Mouse (Mus musculus): ENCODE results near the gene Vps18. TPM values are rescaled to one million over a fixed set of nuclear protein-coding genes. Genes with fewer than 3 reads are reported as not detected.
A peak's percentile ranks its signal among the peaks of the same experiment; 100 is the strongest.

The Vps18 gene
- polyA plus RNA-seq, 1 experiment from 2014 or later: 18.8 TPM

DNA sequence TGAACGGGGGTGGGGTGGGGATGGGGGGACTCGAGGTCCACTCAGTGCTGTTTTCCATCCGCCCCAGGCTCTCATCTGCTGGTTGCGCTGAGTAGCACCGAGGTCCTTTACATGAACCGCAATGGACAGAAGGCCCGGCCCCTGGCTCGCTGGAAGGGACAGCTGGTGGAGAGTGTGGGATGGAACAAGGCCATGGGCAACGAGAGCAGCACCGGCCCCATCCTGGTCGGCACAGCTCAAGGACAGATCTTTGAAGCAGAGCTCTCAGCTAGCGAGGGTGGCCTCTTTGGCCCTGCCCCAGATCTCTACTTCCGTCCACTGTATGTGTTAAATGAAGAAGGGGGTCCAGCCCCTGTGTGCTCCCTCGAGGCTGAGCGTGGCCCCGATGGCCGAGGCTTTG lies 4.3 kb downstream of the Vps18 start:
- Histone ChIP-seq H3K4me1 (peaks cover 19% of the 10 kb centered on the region), H3K4me3 (replicated peaks) (no peak overlapping the region), H3K4me2 (replicated peaks) (no peak overlapping the region), H3K9ac (no peak overlapping the region), H3K27ac (replicated peaks) (no peak overlapping the region), H3K9me3 (replicated peaks) (no peaks in the 10 kb centered on the region), H3K36me3 (peaks cover 73% of the 10 kb centered on the region), H3K27me3 (no peaks in the 10 kb centered on the region)
- ATAC-seq (ENCODE audit: insufficient number of reproducible peaks, low FRiP score, low TSS enrichment, low read depth): no peak
- 95% methylated on average over 17 of the region's 17 CpGs for WGBS

DNA sequence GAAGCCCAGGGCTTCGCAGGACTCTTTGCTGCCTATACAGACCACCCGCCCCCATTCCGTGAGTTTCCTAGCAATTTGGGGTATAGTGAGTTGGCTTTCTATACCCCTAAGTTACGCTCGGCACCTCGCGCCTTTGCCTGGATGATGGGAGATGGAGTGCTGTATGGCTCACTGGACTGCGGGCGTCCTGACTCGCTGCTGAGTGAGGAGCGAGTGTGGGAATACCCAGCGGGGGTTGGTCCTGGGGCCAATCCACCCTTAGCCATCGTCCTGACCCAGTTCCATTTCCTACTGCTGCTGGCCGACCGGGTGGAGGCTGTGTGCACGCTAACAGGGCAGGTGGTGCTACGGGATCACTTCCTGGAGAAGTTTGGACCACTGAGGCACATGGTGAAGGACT lies 4.8 kb downstream of the Vps18 start:
- H3K9ac ChIP-seq: no peak overlapping the region
- H3K36me3 ChIP-seq: peaks cover 75% of the 10 kb centered on the region
- ATAC-seq (ENCODE audit: insufficient number of reproducible peaks, low FRiP score, low TSS enrichment, low read depth): no peak

DNA sequence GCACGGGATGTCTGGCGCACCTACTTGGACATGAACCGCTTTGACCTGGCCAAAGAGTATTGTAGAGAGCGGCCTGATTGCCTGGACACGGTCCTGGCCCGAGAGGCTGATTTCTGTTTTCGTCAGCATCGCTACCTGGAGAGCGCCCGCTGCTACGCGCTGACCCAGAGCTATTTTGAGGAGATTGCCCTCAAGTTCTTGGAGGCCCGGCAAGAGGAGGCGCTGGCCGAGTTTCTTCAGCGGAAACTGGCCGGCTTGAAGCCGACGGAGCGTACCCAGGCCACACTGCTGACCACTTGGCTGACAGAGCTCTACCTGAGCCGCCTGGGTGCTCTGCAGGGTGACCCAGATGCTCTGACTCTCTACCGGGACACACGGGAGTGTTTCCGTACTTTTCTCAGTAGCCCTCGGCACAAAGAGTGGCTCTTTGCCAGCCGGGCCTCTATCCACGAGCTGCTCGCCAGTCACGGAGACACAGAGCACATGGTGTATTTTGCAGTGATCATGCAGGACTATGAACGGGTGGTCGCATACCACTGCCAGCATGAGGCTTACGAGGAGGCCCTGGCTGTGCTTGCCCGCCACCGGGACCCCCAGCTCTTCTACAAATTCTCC lies 5.3 kb downstream of the Vps18 start:
- Histone ChIP-seq H3K36me3 (peaks cover 79% of the 10 kb centered on the region), H3K27me3 (no peaks in the 10 kb centered on the region), H3K4me2 (replicated peaks) (no peak overlapping the region), H3K4me1 (peaks cover 14% of the 10 kb centered on the region), H3K4me3 (replicated peaks) (no peak overlapping the region), H3K9ac (no peak overlapping the region), H3K27ac (replicated peaks) (no peak overlapping the region), H3K9me3 (replicated peaks) (no peaks in the 10 kb centered on the region)
- ATAC-seq (ENCODE audit: insufficient number of reproducible peaks, low FRiP score, low TSS enrichment, low read depth): no peak
- WGBS: 94% methylated on average over 34 of the region's 34 CpGs

More for the DNA sequence above, 4.8 kb downstream of the Vps18 start:
- H3K4me3 ChIP-seq (replicated peaks): no peak overlapping the region
- H3K27me3 ChIP-seq: no peaks in the 10 kb centered on the region
- H3K4me2 ChIP-seq (replicated peaks): no peak overlapping the region
- 97% methylated on average over 17 of the region's 17 CpGs for WGBS
- H3K4me1 ChIP-seq: peaks cover 14% of the 10 kb centered on the region
- no peaks in the 10 kb centered on the region for H3K9me3 ChIP-seq (replicated peaks)
- H3K27ac ChIP-seq (replicated peaks): no peak overlapping the region

DNA sequence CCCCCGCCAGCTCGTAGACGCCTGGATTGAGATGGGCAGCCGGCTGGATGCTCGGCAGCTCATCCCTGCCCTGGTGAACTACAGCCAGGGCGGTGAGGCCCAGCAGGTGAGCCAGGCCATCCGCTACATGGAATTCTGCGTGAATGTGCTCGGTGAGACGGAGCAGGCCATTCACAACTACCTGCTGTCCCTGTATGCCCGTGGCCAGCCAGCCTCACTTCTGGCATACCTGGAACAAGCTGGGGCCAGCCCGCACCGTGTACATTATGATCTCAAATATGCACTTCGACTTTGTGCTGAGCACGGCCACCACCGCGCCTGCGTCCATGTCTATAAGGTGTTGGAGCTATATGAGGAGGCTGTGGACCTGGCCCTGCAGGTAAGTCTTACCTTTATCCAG lies 5.9 kb downstream of the Vps18 start:
- Histone ChIP-seq H3K4me3 (replicated peaks) (no peak overlapping the region), H3K9me3 (replicated peaks) (no peaks in the 10 kb centered on the region), H3K36me3 (peaks cover 84% of the 10 kb centered on the region), H3K9ac (no peak overlapping the region), H3K27ac (replicated peaks) (no peak overlapping the region), H3K27me3 (no peaks in the 10 kb centered on the region), H3K4me1 (peaks cover 11% of the 10 kb centered on the region), H3K4me2 (replicated peaks) (no peak overlapping the region)
- 94% methylated on average over 18 of the region's 18 CpGs for WGBS
- no peak for ATAC-seq (ENCODE audit: insufficient number of reproducible peaks, low FRiP score, low TSS enrichment, low read depth)

DNA sequence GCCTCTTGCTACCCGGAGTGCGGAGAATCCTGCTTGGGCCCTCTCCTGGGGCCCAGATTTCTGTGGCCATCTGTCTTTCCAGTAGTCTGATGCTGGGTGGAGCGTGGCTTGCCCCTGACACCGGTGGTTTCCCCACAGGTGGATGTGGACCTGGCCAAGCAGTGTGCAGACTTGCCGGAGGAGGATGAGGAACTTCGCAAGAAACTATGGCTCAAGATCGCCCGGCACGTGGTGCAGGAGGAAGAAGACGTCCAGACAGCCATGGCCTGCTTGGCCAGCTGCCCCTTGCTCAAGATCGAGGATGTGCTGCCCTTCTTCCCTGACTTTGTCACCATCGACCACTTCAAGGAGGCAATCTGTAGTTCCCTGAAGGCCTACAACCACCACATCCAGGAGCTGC lies 8.2 kb downstream of the Vps18 start:
- no peak overlapping the region for H3K4me2 ChIP-seq (replicated peaks)
- no peak overlapping the region for H3K27ac ChIP-seq (replicated peaks)
- H3K4me3 ChIP-seq (replicated peaks): no peak overlapping the region
- 92% methylated on average over 12 of the region's 12 CpGs for WGBS
- H3K9ac ChIP-seq: no peak overlapping the region
- no peak for ATAC-seq (ENCODE audit: insufficient number of reproducible peaks, low FRiP score, low TSS enrichment, low read depth)
- H3K9me3 ChIP-seq (replicated peaks): no peaks in the 10 kb centered on the region
- peaks cover 69% of the 10 kb centered on the region for H3K36me3 ChIP-seq
- no peaks in the 10 kb centered on the region for H3K27me3 ChIP-seq
- peaks cover 22% of the 10 kb centered on the region for H3K4me1 ChIP-seq

DNA sequence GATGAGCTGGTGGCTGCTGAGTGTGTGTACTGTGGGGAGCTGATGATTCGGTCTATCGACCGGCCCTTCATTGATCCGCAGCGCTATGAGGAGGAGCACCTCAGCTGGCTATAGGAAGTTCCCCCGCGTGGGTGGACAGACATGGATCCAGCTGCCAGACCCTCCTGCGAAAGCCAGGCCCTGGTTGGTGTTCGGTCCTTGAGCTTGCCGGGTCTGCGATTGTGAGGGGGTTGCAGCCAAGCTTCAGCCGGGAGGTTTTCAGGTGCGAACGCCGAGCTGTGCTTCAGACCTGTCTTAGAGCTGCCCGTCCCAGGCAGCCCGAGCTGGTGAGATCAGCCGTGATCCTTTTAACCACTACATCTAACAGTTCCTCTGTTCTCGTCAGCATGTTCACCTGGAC lies 9.0 kb downstream of the Vps18 start:
- Histone ChIP-seq H3K36me3 (peaks cover 62% of the 10 kb centered on the region), H3K27me3 (no peaks in the 10 kb centered on the region), H3K9ac (no peak overlapping the region), H3K27ac (replicated peaks) (no peak overlapping the region), H3K9me3 (replicated peaks) (no peaks in the 10 kb centered on the region), H3K4me2 (replicated peaks) (no peak overlapping the region), H3K4me3 (replicated peaks) (no peak overlapping the region), H3K4me1 (peaks cover 22% of the 10 kb centered on the region)
- WGBS: 94% methylated on average over 19 of the region's 19 CpGs
- ATAC-seq (ENCODE audit: insufficient number of reproducible peaks, low FRiP score, low TSS enrichment, low read depth): no peak

DNA sequence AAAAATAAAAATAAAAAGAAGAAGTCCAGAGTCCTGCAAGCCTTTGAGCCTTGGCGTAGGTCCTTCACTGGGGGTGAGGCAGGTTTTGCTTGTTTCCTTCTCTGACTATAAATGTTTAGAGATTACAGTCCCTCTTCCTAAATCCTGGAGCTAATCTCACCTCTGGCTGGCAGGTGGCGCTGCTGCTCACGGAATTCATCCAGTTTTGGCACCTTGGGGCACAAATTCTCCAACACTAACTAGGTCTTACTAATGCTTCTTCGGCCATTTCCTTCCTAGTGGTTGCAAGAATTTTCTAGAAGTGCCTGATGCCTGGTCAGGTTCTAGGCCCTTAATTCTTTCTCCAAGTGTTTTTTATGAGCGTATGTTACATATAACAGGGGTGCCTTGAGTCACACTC lies 9.8 kb downstream of the Vps18 start:
- no peak overlapping the region for H3K9ac ChIP-seq
- WGBS: 42% methylated on average over 5 of the region's 5 CpGs
- ATAC-seq (ENCODE audit: insufficient number of reproducible peaks, low FRiP score, low TSS enrichment, low read depth): no peak
- no peaks in the 10 kb centered on the region for H3K9me3 ChIP-seq (replicated peaks)
- H3K27ac ChIP-seq (replicated peaks): no peak overlapping the region
- H3K27me3 ChIP-seq: no peaks in the 10 kb centered on the region
- H3K4me2 ChIP-seq (replicated peaks): no peak overlapping the region
- peaks cover 53% of the 10 kb centered on the region for H3K36me3 ChIP-seq
- H3K4me1 ChIP-seq: peaks cover 22% of the 10 kb centered on the region
- no peak overlapping the region for H3K4me3 ChIP-seq (replicated peaks)

DNA sequence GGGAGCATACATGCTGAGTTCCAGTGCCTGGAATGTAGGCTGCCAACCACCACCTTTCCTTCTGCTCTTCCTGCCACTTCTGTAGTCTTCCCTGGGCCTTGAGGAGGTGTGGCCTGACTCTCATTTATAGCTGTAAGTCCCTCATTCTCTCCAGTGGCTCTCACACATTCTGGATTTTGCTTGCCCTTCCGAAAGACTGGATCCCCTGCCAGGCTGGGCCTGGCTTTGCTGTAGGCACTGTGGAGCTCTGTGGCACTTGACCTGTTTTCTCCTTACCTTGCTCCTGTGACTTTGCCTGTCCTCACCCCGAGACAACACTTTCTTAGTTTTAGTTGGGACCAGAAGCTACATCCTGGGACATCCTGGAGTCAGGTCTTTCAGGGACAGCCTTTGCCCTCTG lies 10.3 kb downstream of the Vps18 start:
- Histone ChIP-seq H3K36me3 (peaks cover 48% of the 10 kb centered on the region), H3K4me1 (peaks cover 22% of the 10 kb centered on the region), H3K27me3 (no peaks in the 10 kb centered on the region), H3K9me3 (replicated peaks) (no peaks in the 10 kb centered on the region), H3K4me2 (replicated peaks) (no peak overlapping the region), H3K4me3 (replicated peaks) (no peak overlapping the region), H3K9ac (no peak overlapping the region), H3K27ac (replicated peaks) (no peak overlapping the region)
- 81% methylated on average over 2 of the region's 2 CpGs for WGBS
- ATAC-seq (ENCODE audit: insufficient number of reproducible peaks, low FRiP score, low TSS enrichment, low read depth): no peak

DNA sequence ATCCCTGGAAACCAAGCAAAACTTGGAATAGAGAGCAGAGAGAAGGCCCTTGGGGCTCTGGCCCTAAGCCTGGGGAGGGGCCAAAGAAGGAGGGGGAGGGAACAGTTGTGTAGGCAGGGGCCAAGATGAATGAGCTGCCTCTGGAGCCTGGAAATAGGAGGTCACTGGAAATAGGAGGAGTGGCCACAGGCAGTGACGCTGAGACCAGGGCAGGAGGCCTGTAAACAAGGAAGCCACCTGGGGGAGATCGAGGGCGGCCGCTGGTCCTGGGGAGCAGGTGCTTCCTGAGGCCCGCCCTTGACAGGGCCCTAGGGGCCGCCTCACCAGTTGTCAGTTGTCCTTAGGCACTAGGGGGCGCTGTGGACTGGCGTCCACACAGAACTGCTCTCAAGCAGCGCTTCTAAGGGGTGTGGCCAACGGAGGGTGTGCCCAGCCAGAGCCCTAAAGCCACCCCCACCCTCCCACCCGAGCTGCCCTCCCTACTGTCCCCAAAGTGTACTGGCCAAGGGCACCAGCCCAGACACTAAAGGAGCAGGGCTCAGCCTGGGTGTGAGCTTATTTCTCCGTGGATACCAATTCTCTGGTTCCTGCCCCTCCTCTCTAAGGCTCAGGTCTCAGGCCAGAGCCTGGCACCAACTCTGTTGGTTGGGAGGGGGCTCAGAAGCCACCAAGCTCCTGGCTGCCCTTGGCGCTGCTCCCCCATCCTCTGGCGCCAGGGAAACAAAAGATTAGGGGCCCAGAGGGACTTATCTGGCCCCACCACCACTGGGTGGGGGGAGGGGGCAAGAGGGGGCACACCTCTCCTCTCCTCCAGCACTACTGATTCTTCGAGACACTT lies 11.7 kb downstream of the Vps18 start:
- H3K27me3 ChIP-seq: no peaks in the 10 kb centered on the region
- H3K27ac ChIP-seq (replicated peaks): 0 out of 2 replicates have a peak overlapping the region, but pooled peaks have one; percentile 34
- peaks cover 29% of the 10 kb centered on the region for H3K4me1 ChIP-seq
- 8% methylated on average over 15 of the region's 15 CpGs for WGBS
- no peak overlapping the region for H3K9ac ChIP-seq
- ATAC-seq (ENCODE audit: insufficient number of reproducible peaks, low FRiP score, low TSS enrichment, low read depth): peak; percentile 80
- H3K4me3 ChIP-seq (replicated peaks): 0 out of 2 replicates have a peak overlapping the region, but pooled peaks have one; percentile 11
- H3K36me3 ChIP-seq: peaks cover 35% of the 10 kb centered on the region
- peak overlapping the region; percentile 36 for H3K4me2 ChIP-seq (replicated peaks)
- no peaks in the 10 kb centered on the region for H3K9me3 ChIP-seq (replicated peaks)

DNA sequence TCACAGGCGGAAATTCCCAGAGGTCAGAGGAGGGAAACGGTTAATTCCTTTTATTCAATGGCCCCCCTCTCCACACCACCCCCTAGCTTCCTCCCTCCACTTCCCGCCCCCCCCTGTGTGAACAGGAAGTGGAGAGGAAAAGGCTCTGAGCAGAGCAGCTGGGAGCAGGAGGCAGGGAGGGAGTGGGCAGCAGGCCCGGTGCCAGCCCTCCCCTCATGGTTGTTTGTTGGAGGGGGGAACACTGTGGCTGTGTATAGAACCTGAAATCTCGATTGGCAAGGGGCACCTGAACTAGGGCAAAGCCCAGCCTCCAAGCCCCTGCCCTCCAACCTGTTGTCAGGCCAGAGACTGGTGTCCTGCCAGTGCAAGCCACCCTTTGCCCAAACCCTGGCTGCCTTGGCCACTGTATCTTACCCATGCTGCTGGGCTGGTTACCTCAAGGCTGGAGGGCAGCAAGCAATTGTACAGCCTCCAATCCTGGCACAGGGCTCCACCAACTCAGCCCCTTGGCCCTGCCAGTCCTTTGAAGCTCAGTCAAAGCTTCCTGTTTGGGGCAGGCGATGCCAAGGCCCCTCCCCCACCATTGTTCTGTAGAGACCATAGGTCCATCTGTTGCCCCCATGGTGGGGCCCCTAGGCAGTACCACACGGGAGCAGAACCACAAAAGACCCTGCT lies 12.4 kb downstream of the Vps18 start:
- Histone ChIP-seq H3K4me2 (replicated peaks) (peak overlapping the region; percentile 36), H3K27ac (replicated peaks) (peak overlapping the region; percentile 34), H3K4me1 (peaks cover 29% of the 10 kb centered on the region), H3K27me3 (no peaks in the 10 kb centered on the region), H3K36me3 (peaks cover 32% of the 10 kb centered on the region), H3K9ac (no peak overlapping the region), H3K4me3 (replicated peaks) (no peak overlapping the region), H3K9me3 (replicated peaks) (no peaks in the 10 kb centered on the region)
- peak; percentile 8; the same call in 1 of the 2 replicates for ATAC-seq (ENCODE audit: insufficient number of reproducible peaks, low FRiP score, low TSS enrichment, low read depth)
- 40% methylated on average over 7 of the region's 7 CpGs for WGBS

DNA sequence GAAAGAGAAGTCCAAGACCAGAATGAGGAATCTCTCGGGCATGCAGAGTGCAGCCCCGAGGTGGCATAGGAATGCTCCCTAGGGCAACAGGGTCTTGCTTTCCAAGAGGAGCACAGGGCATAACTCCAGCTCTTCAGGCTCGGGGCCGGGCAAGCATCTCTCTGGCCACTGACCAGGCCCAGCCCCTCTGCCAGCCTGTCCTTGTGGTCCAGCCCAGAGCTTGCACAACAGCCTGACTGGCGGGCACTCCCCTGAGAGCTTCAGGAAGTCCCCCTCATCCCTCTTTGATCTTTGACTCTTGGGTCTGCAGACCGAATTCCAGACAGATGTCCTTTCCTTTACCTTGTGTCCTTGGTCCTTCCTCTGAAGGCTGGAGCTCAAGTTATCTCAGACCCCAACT lies 14.3 kb downstream of the Vps18 start:
- H3K9ac ChIP-seq: no peak overlapping the region
- H3K27ac ChIP-seq (replicated peaks): no peak overlapping the region
- 62% methylated on average over 6 of the region's 6 CpGs for WGBS
- H3K4me2 ChIP-seq (replicated peaks): no peak overlapping the region
- no peaks in the 10 kb centered on the region for H3K27me3 ChIP-seq
- H3K9me3 ChIP-seq (replicated peaks): no peaks in the 10 kb centered on the region
- no peak overlapping the region for H3K4me3 ChIP-seq (replicated peaks)
- ATAC-seq (ENCODE audit: insufficient number of reproducible peaks, low FRiP score, low TSS enrichment, low read depth): no peak
- H3K4me1 ChIP-seq: peaks cover 29% of the 10 kb centered on the region
- H3K36me3 ChIP-seq: peaks cover 15% of the 10 kb centered on the region
